Comparison of ENCODE assay signal across 12 mouse cellular contexts in genomic region chr11:102395250-102395649, GRCm38 (mm10). TPM values are rescaled to one million over a fixed set of nuclear protein-coding genes. Genes with fewer than 3 reads are reported as not detected.
DNase-seq lines count a peak whose midpoint lies in the region; ATAC-seq lines count a peak whose summit lies in the region.
"Had no signal": no experiment of that assay in that cellular context is flagged by ENCODE, and none has a peak within 500 bp of the region (broad histone marks: within the 10 kb centered on the region; RNA-seq: fewer than 3 reads in every experiment).

No protein-coding gene starts in this region.

- peaks cover 30% of the 10 kb centered on the region for H3K4me1 ChIP-seq in liver, embryonic 16.5 days (ENCODE audit: control insufficient read depth, low read depth, low read length)
- H3K4me1 ChIP-seq in liver, embryonic 11.5 days (replicated peaks; ENCODE audit: control insufficient read depth, insufficient read depth, low read length) = peaks cover 5% of the 10 kb centered on the region
- H3K4me1 ChIP-seq in embryonic facial prominence, embryonic 12.5 days = peaks cover 34% of the 10 kb centered on the region
- peaks cover 37% of the 10 kb centered on the region for H3K4me1 ChIP-seq in intestine, embryonic 16.5 days (ENCODE audit: control insufficient read depth, insufficient read depth, low read length)

- peak overlapping the region; percentile 7; the same call in 1 of the 2 replicates for H3K9ac ChIP-seq in liver, embryonic 16.5 days (ENCODE audit: low read depth, low read length)
- H3K9ac ChIP-seq in liver, embryonic 11.5 days (ENCODE audit: low read depth, low read length) = no peak overlapping the region
- no peak overlapping the region for H3K9ac ChIP-seq in embryonic facial prominence, embryonic 12.5 days
- H3K9ac ChIP-seq in intestine, embryonic 16.5 days (ENCODE audit: low read depth, low read length) = no peak overlapping the region
- H3K9ac ChIP-seq: lung, embryonic 14.5 days had no signal

- H3K4me2 ChIP-seq in liver, embryonic 16.5 days (ENCODE audit: low read depth, low read length) = no peak overlapping the region
- no peak overlapping the region for H3K4me2 ChIP-seq in liver, embryonic 11.5 days
- H3K4me2 ChIP-seq in embryonic facial prominence, embryonic 12.5 days (replicated peaks) = 0 out of 2 replicates have a peak overlapping the region, but pooled peaks have one; percentile 87
- no peak overlapping the region for H3K4me2 ChIP-seq in intestine, embryonic 16.5 days (ENCODE audit: low read depth, low read length)
- H3K4me2 ChIP-seq: lung, embryonic 14.5 days had no signal

- H3K27ac ChIP-seq in liver, embryonic 16.5 days (ENCODE audit: low read length) = no peak overlapping the region
- H3K27ac ChIP-seq in liver, embryonic 11.5 days (ENCODE audit: low read depth, low read length) = no peak overlapping the region
- H3K27ac ChIP-seq in embryonic facial prominence, embryonic 12.5 days = no peak overlapping the region
- no peak overlapping the region for H3K27ac ChIP-seq in intestine, embryonic 16.5 days (ENCODE audit: low read length)

- no peak overlapping the region for H3K4me3 ChIP-seq in liver, embryonic 16.5 days (ENCODE audit: low read depth, low read length)
- no peak overlapping the region for H3K4me3 ChIP-seq in liver, embryonic 11.5 days (ENCODE audit: low read depth, low read length)
- no peak overlapping the region for H3K4me3 ChIP-seq in embryonic facial prominence, embryonic 12.5 days
- no peak overlapping the region for H3K4me3 ChIP-seq in intestine, embryonic 16.5 days (ENCODE audit: low read length)

- no peaks in the 10 kb centered on the region for H3K9me3 ChIP-seq in liver, embryonic 16.5 days (replicated peaks; ENCODE audit: control insufficient read depth, low read length)
- no peaks in the 10 kb centered on the region for H3K9me3 ChIP-seq in liver, embryonic 11.5 days (ENCODE audit: control insufficient read depth, low read length)
- H3K9me3 ChIP-seq in embryonic facial prominence, embryonic 12.5 days = no peaks in the 10 kb centered on the region
- H3K9me3 ChIP-seq in intestine, embryonic 16.5 days (ENCODE audit: control insufficient read depth, low read length) = no peaks in the 10 kb centered on the region
- H3K9me3 ChIP-seq: G1E had no signal

- ATAC-seq in liver, embryonic 16.5 days (ENCODE audit: low read depth) = no peak
- ATAC-seq in liver, embryonic 11.5 days (replicated peaks; ENCODE audit: low FRiP score) = no peak
- no peak for ATAC-seq in embryonic facial prominence, embryonic 12.5 days (ENCODE audit: insufficient number of reproducible peaks, insufficient read depth, low FRiP score, low TSS enrichment)
- ATAC-seq in intestine, embryonic 16.5 days = no peak

- DNase-seq in liver, embryonic 11.5 days (ENCODE audit: low spot score) = no peak
- DNase-seq in layer of hippocampus, adult 9-11 months = peak; percentile 39
- DNase-seq in retina, postnatal 1 day = peak; percentile 68
- DNase-seq in gastrocnemius, postnatal 36 days = no peak
- DNase-seq in lung, postnatal 4 days = no peak
- DNase-seq: heart, postnatal 4 days; lung, embryonic 14.5 days; thymus, adult 18-20 months had no signal

- no peaks in the 10 kb centered on the region for H3K36me3 ChIP-seq in liver, embryonic 16.5 days (ENCODE audit: control insufficient read depth, insufficient read depth)
- H3K36me3 ChIP-seq in liver, embryonic 11.5 days (ENCODE audit: control insufficient read depth, insufficient read depth, low read length) = no peaks in the 10 kb centered on the region
- no peaks in the 10 kb centered on the region for H3K36me3 ChIP-seq in embryonic facial prominence, embryonic 12.5 days
- H3K36me3 ChIP-seq in intestine, embryonic 16.5 days (ENCODE audit: control insufficient read depth, insufficient read depth, low read length) = no peaks in the 10 kb centered on the region
- H3K36me3 ChIP-seq: G1E had no signal

- peaks cover 88% of the 10 kb centered on the region for H3K27me3 ChIP-seq in liver, embryonic 16.5 days (ENCODE audit: control insufficient read depth, insufficient read depth, low read depth, low read length)
- H3K27me3 ChIP-seq in liver, embryonic 11.5 days (replicated peaks; ENCODE audit: control insufficient read depth, insufficient read depth, low read length) = peaks cover 69% of the 10 kb centered on the region
- H3K27me3 ChIP-seq in embryonic facial prominence, embryonic 12.5 days = peaks cover 52% of the 10 kb centered on the region
- peaks cover 23% of the 10 kb centered on the region for H3K27me3 ChIP-seq in intestine, embryonic 16.5 days (replicated peaks; ENCODE audit: control insufficient read depth, insufficient read depth, low read length)

- intact Hi-C loops in gastrocnemius, postnatal 36 days (cut with DNase I) = no loop called here

- 17% methylated on average over 5 of the region's 5 CpGs for WGBS in liver, embryonic 16.5 days (ENCODE audit: insufficient replicate concordance)
- WGBS in liver, embryonic 11.5 days = 16% methylated on average over 5 of the region's 5 CpGs
- 2% methylated on average over 5 of the region's 5 CpGs for WGBS in embryonic facial prominence, embryonic 12.5 days
- WGBS in intestine, embryonic 16.5 days = 11% methylated on average over 5 of the region's 5 CpGs

RNA-seq across cellular contexts. Expression of gene Rundc3a, which starts 2.0 kb away (rescaled TPM):
- polyA plus RNA-seq in liver, embryonic 16.5 days (2015; fragmentation: Nextera tagmentation; extraction: Ambion mirVana) = 2.1 and 2.2 TPM in 2 replicates
- polyA plus RNA-seq in liver, embryonic 11.5 days (2014; fragmentation: Nextera tagmentation; extraction: Ambion mirVana) = 1.8 and 2.6 TPM in 2 replicates
- polyA plus RNA-seq in embryonic facial prominence, embryonic 12.5 days (2016; fragmentation: Nextera tagmentation; extraction: Ambion mirVana) = 15.9 and 20.4 TPM in 2 replicates
- not detected for total RNA-seq in gastrocnemius, postnatal 36 days (2021)
- 6.0 and 6.8 TPM in 2 replicates for polyA plus RNA-seq in intestine, embryonic 16.5 days (2015; fragmentation: Nextera tagmentation; extraction: Ambion mirVana)
- polyA plus RNA-seq: G1E had no signal

RNA-seq across cellular contexts. Expression of gene Slc25a39, which starts 12.5 kb away (rescaled TPM):
- 454 and 500 TPM in 2 replicates for polyA plus RNA-seq in liver, embryonic 16.5 days (2015; fragmentation: Nextera tagmentation; extraction: Ambion mirVana)
- 282 and 283 TPM in 2 replicates for polyA plus RNA-seq in liver, embryonic 11.5 days (2014; fragmentation: Nextera tagmentation; extraction: Ambion mirVana)
- 188 and 189 TPM in 2 replicates for polyA plus RNA-seq in embryonic facial prominence, embryonic 12.5 days (2016; fragmentation: Nextera tagmentation; extraction: Ambion mirVana)
- total RNA-seq in gastrocnemius, postnatal 36 days (2021) = 10 to 100 TPM; 56.2 to 64.3 TPM
- 366 and 376 TPM in 2 replicates for polyA plus RNA-seq in intestine, embryonic 16.5 days (2015; fragmentation: Nextera tagmentation; extraction: Ambion mirVana)

RNA-seq across cellular contexts. Expression of gene Slc4a1, which starts 29.2 kb away (rescaled TPM):
- polyA plus RNA-seq in liver, embryonic 16.5 days (2015; fragmentation: Nextera tagmentation; extraction: Ambion mirVana) = 1,073 and 1,144 TPM in 2 replicates
- 191 and 229 TPM in 2 replicates for polyA plus RNA-seq in liver, embryonic 11.5 days (2014; fragmentation: Nextera tagmentation; extraction: Ambion mirVana)
- polyA plus RNA-seq in embryonic facial prominence, embryonic 12.5 days (2016; fragmentation: Nextera tagmentation; extraction: Ambion mirVana) = 24.5 and 26.4 TPM in 2 replicates
- total RNA-seq in gastrocnemius, postnatal 36 days (2021) = under 1 TPM in 1 of 2 experiments, not detected in 1; 0.31 TPM
- polyA plus RNA-seq in intestine, embryonic 16.5 days (2015; fragmentation: Nextera tagmentation; extraction: Ambion mirVana) = 11.2 and 19.3 TPM in 2 replicates

RNA-seq across cellular contexts. Expression of gene Grn, which starts 34.9 kb away (rescaled TPM):
- 103 and 118 TPM in 2 replicates for polyA plus RNA-seq in liver, embryonic 16.5 days (2015; fragmentation: Nextera tagmentation; extraction: Ambion mirVana)
- 68.1 and 69.5 TPM in 2 replicates for polyA plus RNA-seq in liver, embryonic 11.5 days (2014; fragmentation: Nextera tagmentation; extraction: Ambion mirVana)
- 116 and 126 TPM in 2 replicates for polyA plus RNA-seq in embryonic facial prominence, embryonic 12.5 days (2016; fragmentation: Nextera tagmentation; extraction: Ambion mirVana)
- total RNA-seq in gastrocnemius, postnatal 36 days (2021) = 10 to 100 TPM; 23.5 to 24.8 TPM
- 221 and 245 TPM in 2 replicates for polyA plus RNA-seq in intestine, embryonic 16.5 days (2015; fragmentation: Nextera tagmentation; extraction: Ambion mirVana)

RNA-seq across cellular contexts. Expression of gene Fam171a2, which starts 52.2 kb away (rescaled TPM):
- 0.20 and 0.34 TPM in 2 replicates for polyA plus RNA-seq in liver, embryonic 16.5 days (2015; fragmentation: Nextera tagmentation; extraction: Ambion mirVana)
- polyA plus RNA-seq in liver, embryonic 11.5 days (2014; fragmentation: Nextera tagmentation; extraction: Ambion mirVana) = 1.8 and 2.0 TPM in 2 replicates
- 13.5 and 15.3 TPM in 2 replicates for polyA plus RNA-seq in embryonic facial prominence, embryonic 12.5 days (2016; fragmentation: Nextera tagmentation; extraction: Ambion mirVana)
- 1 to 10 TPM; 1.4 to 1.6 TPM for total RNA-seq in gastrocnemius, postnatal 36 days (2021)
- polyA plus RNA-seq in intestine, embryonic 16.5 days (2015; fragmentation: Nextera tagmentation; extraction: Ambion mirVana) = 0.86 and 1.8 TPM in 2 replicates

Comparison
In these comparisons a context has a peak if more than half of its experiments do, and no peak if none do; other contexts are left out.
1. DNase-seq: peak in layer of hippocampus, adult 9-11 months (single experiment) and retina, postnatal 1 day (single experiment); none in liver, embryonic 11.5 days (single experiment), gastrocnemius, postnatal 36 days (0 of 2) and lung, postnatal 4 days (0 of 2).